Mouse (Mus musculus): ENCODE data around the gene Trim33. TPM values are rescaled to one million over a fixed set of nuclear protein-coding genes. Genes with fewer than 3 reads are reported as not detected.

Trim33 gene
- polyA plus RNA-seq (2016; fragmentation: Nextera tagmentation; extraction: Ambion mirVana): 38.5 and 44.4 TPM in 2 replicates

GRCm38 (mm10) chr3:103279182-103280149 lies at the start of gene Trim33:
Gene Trim33 (plus strand): TSS chr3:103279293.
- WGBS: under 1% methylated on average over 103 of the region's 136 CpGs
- no peaks in the 10 kb centered on the region for H3K27me3 ChIP-seq
- H3K9ac ChIP-seq: peak within 1 kb of the TSS; percentile 99
- ATAC-seq (ENCODE audit: low FRiP score): peak; percentile 91
- H3K27ac ChIP-seq: peak within 1 kb of the TSS; percentile 98
- H3K4me2 ChIP-seq: peak within 1 kb of the TSS; percentile 80
- H3K4me3 ChIP-seq (replicated peaks): peak within 1 kb of the TSS; percentile 99
- H3K36me3 ChIP-seq (replicated peaks): peaks cover 9% of the 10 kb centered on the region
- H3K9me3 ChIP-seq: no peaks in the 10 kb centered on the region
- H3K4me1 ChIP-seq: peaks cover 17% of the 10 kb centered on the region

- Histone ChIP-seq H3K27ac (no peak overlapping the region), H3K27me3 (no peaks in the 10 kb centered on the region), H3K4me1 (no peaks in the 10 kb centered on the region), H3K36me3 (replicated peaks) (no peaks in the 10 kb centered on the region), H3K9ac (no peak overlapping the region), H3K4me3 (replicated peaks) (no peak overlapping the region), H3K4me2 (no peak overlapping the region), H3K9me3 (peaks cover 9% of the 10 kb centered on the region)
- ATAC-seq (ENCODE audit: low FRiP score): no peak
- 80% methylated on average over 4 of the region's 4 CpGs for WGBS
Observed at GRCm38 (mm10) chr3:103232398-103232797, 46.7 kb upstream of the Trim33 start.

GRCm38 (mm10) chr3:103241524-103241923 lies 37.6 kb upstream of the Trim33 start:
- Histone ChIP-seq H3K27me3 (no peaks in the 10 kb centered on the region), H3K4me3 (replicated peaks) (no peak overlapping the region), H3K36me3 (replicated peaks) (no peaks in the 10 kb centered on the region), H3K9me3 (no peaks in the 10 kb centered on the region), H3K4me1 (no peaks in the 10 kb centered on the region), H3K27ac (no peak overlapping the region), H3K9ac (no peak overlapping the region), H3K4me2 (no peak overlapping the region)
- WGBS: 94% methylated on average over 2 of the region's 2 CpGs
- ATAC-seq (ENCODE audit: low FRiP score): no peak

DNA sequence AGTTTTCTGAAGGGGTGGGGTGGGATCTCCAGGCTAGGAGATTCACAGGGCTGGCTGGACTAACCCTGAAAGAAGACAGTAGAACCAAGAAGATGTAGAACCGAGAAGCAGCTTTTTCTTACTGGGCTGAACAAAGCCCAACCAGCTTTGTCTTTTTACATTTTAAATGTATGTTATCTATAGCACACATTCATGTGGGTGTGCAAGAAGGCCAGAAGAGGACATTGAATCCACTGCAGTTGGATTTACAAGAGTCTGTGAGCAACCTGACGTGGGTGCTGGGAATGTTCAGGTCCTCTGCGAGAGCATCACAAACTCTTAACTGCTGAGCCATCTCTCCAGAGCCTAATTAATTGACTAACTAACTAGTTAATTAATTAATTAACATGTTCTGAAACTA lies 36.9 kb upstream of the Trim33 start:
- Histone ChIP-seq H3K4me3 (replicated peaks) (no peak overlapping the region), H3K9me3 (no peaks in the 10 kb centered on the region), H3K4me1 (no peaks in the 10 kb centered on the region), H3K27ac (no peak overlapping the region), H3K4me2 (no peak overlapping the region), H3K9ac (no peak overlapping the region), H3K27me3 (no peaks in the 10 kb centered on the region), H3K36me3 (replicated peaks) (no peaks in the 10 kb centered on the region)
- WGBS: 87% methylated on average over 3 of the region's 3 CpGs
- no peak for ATAC-seq (ENCODE audit: low FRiP score)

DNA sequence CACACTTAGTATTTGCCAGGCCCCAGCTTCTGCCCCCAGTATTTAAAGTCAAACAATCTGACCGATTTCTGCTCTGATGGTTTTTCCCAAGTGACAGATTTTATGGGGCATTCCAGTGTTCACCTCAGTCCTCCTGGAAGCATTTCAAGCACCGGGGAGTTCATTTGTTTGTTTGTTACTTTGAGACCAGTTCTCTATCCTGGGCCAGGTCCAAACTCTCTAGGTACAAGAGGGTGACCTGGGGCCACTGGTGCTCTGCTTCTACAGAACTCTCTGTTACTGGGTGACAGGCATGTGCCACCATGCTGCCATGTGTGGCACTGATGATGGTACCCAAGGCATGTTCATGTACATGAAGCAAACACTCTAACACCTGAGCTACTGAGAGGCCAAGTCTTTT lies 35.6 kb upstream of the Trim33 start:
- no peak for ATAC-seq (ENCODE audit: low FRiP score)
- no peak overlapping the region for H3K4me2 ChIP-seq
- no peaks in the 10 kb centered on the region for H3K9me3 ChIP-seq
- no peak overlapping the region for H3K27ac ChIP-seq
- WGBS: 94% methylated on average over 2 of the region's 2 CpGs
- H3K36me3 ChIP-seq (replicated peaks): no peaks in the 10 kb centered on the region
- H3K4me3 ChIP-seq (replicated peaks): no peak overlapping the region
- no peaks in the 10 kb centered on the region for H3K4me1 ChIP-seq
- no peaks in the 10 kb centered on the region for H3K27me3 ChIP-seq
- no peak overlapping the region for H3K9ac ChIP-seq

- no peak overlapping the region for H3K4me3 ChIP-seq (replicated peaks)
- H3K9ac ChIP-seq: no peak overlapping the region
- ATAC-seq (ENCODE audit: low FRiP score): no peak
- no peaks in the 10 kb centered on the region for H3K36me3 ChIP-seq (replicated peaks)
- WGBS: 86% methylated on average over 17 of the region's 17 CpGs
- no peak overlapping the region for H3K27ac ChIP-seq
- H3K27me3 ChIP-seq: no peaks in the 10 kb centered on the region
- no peak overlapping the region for H3K4me2 ChIP-seq
- H3K9me3 ChIP-seq: no peaks in the 10 kb centered on the region
- H3K4me1 ChIP-seq: no peaks in the 10 kb centered on the region
Observed at GRCm38 (mm10) chr3:103246627-103247260, 32.3 kb upstream of the Trim33 start.

DNA sequence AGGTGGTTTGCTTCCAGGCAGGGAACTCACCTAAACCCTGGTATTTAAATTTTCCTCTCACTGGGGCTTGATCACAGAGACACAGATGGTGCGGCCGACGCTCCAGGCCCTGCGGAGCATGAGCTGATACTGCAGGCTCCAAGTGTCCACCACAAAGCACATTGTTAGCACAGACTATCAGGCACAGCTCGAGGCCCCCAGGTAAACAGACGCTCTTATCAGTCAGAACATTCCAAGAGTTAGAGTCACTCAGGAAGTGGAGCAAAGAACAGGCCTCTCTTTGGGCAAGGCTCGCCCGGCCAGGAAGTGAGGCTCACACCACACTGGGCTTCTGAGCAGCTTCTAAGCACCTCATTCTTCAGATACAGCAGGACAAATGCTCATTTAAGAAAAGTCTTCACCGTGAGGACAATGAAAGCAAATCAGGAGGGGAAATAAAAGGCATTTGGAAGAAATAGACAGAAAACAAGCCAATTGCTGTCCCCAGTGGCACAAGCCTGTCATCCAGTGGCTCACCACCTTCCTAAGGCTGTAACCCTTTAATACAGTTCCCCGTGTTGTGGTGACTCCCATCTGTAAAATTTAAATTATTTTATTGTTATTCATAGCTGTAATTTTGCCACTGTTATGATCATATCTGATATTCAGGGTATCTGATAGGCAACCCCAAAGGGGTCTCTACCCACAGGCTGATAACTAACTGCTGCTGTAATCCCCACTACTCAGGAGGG lies 22.8 kb upstream of the Trim33 start:
- Histone ChIP-seq H3K9me3 (no peaks in the 10 kb centered on the region), H3K4me3 (replicated peaks) (no peak overlapping the region), H3K36me3 (replicated peaks) (no peaks in the 10 kb centered on the region), H3K4me1 (no peaks in the 10 kb centered on the region), H3K9ac (no peak overlapping the region), H3K27ac (no peak overlapping the region), H3K4me2 (no peak overlapping the region), H3K27me3 (no peaks in the 10 kb centered on the region)
- ATAC-seq (ENCODE audit: low FRiP score): no peak
- 74% methylated on average over 10 of the region's 10 CpGs for WGBS

GRCm38 (mm10) chr3:103262802-103263417 lies 16.2 kb upstream of the Trim33 start:
- H3K36me3 ChIP-seq (replicated peaks): no peaks in the 10 kb centered on the region
- H3K9me3 ChIP-seq: no peaks in the 10 kb centered on the region
- 93% methylated on average over 12 of the region's 12 CpGs for WGBS
- H3K4me1 ChIP-seq: no peaks in the 10 kb centered on the region
- H3K9ac ChIP-seq: no peak overlapping the region
- no peak for ATAC-seq (ENCODE audit: low FRiP score)
- H3K27ac ChIP-seq: no peak overlapping the region
- no peak overlapping the region for H3K4me2 ChIP-seq
- H3K27me3 ChIP-seq: no peaks in the 10 kb centered on the region
- no peak overlapping the region for H3K4me3 ChIP-seq (replicated peaks)

DNA sequence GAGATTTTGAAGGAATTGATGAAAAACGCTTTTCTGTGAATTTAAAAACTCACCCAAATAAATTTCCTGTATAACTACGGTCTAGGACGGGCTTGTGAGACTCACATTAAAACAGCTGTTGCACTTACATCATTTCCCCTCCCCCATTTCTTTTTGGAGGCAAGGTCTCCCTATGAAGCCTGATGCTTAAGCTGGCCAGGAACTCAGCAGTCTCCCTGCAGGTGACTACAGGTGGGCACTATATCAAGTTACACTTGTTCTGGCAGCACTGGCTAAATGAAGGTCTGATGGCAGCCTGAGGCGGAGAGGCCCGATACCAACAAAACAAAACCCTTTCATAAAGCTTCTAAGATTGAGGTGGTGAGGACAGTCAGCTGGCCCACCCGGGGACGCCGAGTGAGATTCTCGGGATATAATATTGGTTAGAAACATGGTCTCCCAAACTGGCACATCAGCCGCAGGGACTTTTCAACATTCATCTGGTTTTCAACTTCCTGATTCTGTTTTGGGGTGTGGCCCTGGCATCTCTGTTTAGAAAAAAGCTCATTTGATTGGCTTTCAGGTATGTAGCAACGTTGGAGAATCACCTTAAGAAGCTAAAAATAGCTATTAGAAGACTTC lies 422 bp upstream of the Trim33 start:
- no peak for ATAC-seq (ENCODE audit: low FRiP score)
- H3K4me1 ChIP-seq: peaks cover 17% of the 10 kb centered on the region
- peaks cover 9% of the 10 kb centered on the region for H3K36me3 ChIP-seq (replicated peaks)
- peak overlapping the region; percentile 99 for H3K4me3 ChIP-seq (replicated peaks)
- H3K27ac ChIP-seq: peak overlapping the region; percentile 98
- H3K27me3 ChIP-seq: no peaks in the 10 kb centered on the region
- WGBS: 10% methylated on average over 11 of the region's 11 CpGs
- H3K4me2 ChIP-seq: peak overlapping the region; percentile 68
- H3K9ac ChIP-seq: peak overlapping the region; percentile 99
- H3K9me3 ChIP-seq: no peaks in the 10 kb centered on the region

DNA sequence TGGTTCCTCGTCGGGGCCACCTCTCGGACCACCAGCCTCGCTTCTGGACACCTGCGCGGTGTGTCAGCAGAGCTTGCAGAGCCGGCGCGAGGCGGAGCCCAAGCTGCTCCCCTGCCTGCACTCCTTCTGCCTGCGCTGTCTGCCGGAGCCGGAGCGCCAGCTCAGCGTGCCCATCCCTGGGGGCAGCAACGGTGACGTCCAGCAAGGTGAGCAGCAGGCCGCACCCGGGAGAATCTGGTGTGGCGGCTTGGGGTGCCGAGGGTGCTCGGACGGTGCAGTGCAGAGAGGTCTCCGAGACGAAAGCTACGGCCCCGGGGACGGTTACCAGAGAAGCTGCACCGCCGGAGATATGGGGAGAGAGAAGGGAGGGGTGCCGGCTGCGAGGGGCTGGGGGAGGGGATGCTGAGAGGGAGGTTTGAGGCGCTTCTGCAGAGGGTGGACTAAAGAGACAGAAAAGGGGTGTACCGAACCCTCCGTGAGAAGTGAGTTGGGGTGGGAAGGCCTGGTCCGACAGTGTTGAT lies 1.2 kb downstream of the Trim33 start:
- peak overlapping the region; percentile 80 for H3K4me2 ChIP-seq
- H3K27ac ChIP-seq: peak overlapping the region; percentile 98
- peak overlapping the region; percentile 99 for H3K4me3 ChIP-seq (replicated peaks)
- WGBS: under 1% methylated on average over 36 of the region's 36 CpGs
- H3K9me3 ChIP-seq: no peaks in the 10 kb centered on the region
- H3K4me1 ChIP-seq: peaks cover 17% of the 10 kb centered on the region
- peaks cover 9% of the 10 kb centered on the region for H3K36me3 ChIP-seq (replicated peaks)
- ATAC-seq (ENCODE audit: low FRiP score): peak; percentile 73
- H3K9ac ChIP-seq: peak overlapping the region; percentile 99
- H3K27me3 ChIP-seq: no peaks in the 10 kb centered on the region

DNA sequence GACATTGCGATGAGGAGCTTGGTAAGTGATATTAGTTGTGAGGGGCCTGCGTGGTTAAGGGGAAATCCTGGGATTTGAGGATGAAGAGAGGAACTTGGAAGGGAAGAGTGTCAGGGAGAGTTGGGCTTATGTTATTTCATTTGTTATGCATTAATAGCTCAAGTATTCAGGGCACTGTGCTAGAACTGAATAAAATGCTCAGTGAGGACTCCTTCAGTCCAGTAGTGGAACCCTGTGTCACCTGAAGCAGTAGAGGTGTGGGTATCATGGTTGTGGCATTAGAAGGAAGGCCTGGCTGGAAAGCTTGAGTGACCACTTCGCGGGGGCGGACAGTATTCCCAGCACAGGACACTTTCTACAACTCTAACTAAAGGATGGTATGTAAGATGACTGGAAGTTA lies 1.8 kb downstream of the Trim33 start:
- peak overlapping the region; percentile 98; the same call in 1 of the 2 replicates for H3K27ac ChIP-seq
- no peak for ATAC-seq (ENCODE audit: low FRiP score)

More for the DNA sequence above, 1.8 kb downstream of the Trim33 start:
- peaks cover 9% of the 10 kb centered on the region for H3K36me3 ChIP-seq (replicated peaks)
- H3K4me1 ChIP-seq: peaks cover 17% of the 10 kb centered on the region
- 41% methylated on average over 5 of the region's 5 CpGs for WGBS
- H3K9ac ChIP-seq: peak overlapping the region; percentile 99
- H3K4me3 ChIP-seq (replicated peaks): peak overlapping the region; percentile 99
- H3K27me3 ChIP-seq: no peaks in the 10 kb centered on the region
- no peaks in the 10 kb centered on the region for H3K9me3 ChIP-seq
- H3K4me2 ChIP-seq: peak overlapping the region; percentile 80
